Mouse (Mus musculus): ENCODE measurements around the gene Cox4i1.

DNA sequence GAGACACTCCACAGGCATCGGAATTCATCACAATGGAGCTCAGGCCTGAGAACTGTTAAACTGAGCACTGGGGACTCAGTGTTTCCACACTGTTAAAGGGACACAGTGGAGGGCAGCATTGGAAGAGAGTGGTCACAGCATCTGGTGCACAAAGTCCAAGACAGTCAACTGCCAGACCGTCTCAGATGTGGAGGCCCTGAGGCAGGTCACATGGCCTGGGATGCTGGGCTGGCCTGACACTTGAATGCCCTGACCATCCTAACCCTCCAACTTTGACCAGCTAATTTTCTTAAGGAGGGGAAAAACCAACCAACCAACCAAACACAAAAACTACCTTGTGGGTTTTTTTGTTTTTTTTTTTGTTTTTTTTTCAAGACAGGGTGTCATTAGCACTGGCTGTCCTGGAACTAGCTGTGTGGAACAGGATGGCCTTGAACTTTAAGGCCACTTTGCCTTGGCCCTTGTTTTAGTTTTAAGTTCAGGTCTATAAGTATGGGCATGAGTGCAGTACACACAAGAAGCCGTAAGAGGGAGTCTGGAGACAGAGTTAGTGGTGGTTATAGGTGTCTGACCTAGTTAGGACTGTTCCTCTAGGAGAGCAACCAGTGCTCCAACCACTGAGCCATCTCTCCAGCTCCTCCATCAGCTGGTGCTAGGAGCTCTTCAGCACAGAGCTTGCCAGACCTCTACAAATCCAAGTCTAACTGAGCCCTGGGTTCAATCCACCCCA lies 2.1 kb upstream of the Cox4i1 start:
- TF ChIP-seq POLR2A (IDR thresholded peaks at IDR 0.05; ENCODE audit: borderline replicate concordance, extremely low read depth, insufficient read depth, insufficient read length, poor library complexity, severe bottlenecking) (no peak), CTCF (IDR thresholded peaks at IDR 0.05; ENCODE audit: borderline replicate concordance, extremely low read depth, insufficient read depth, insufficient read length) (no peak)

All from brain, embryonic 14.5 days (tissue).